Mouse (Mus musculus) yolk sac, embryonic 10.5 days (tissue): ENCODE measurements at regions not wholly inside any gene's neighbourhood (a gene's known extent, or its start where the extent isn't known, plus 50 kb on each side); places are given as distances from the start of the nearest gene placed in this dataset.

ENCODE experiments used
- DNase-seq: peaks from one replicate; pipeline ENCODE4 v3.0.0-alpha.2; 2017; ENCODE audit warnings: low spot score

DNA sequence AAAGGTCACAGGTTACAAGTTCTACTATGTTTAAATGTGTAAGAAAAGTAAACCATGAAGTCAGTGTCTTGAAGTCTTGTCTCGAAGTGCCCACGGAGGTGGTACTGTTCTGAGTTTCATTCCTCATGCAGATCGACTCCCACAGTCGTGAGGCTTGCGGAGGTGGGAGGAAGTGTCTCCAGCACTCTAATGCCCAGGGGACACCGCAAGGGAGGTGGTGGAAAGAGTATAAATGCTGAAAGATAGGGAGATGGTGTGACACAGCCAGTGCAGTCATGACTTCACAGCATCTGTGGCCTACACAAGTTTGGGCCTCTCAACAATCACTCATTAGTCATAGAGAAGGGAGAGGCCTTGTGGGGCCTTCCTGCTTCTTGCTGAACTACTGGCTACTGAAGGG is 112.8 kb upstream of the Adra1d start:
- DNase-seq: no peak

DNA sequence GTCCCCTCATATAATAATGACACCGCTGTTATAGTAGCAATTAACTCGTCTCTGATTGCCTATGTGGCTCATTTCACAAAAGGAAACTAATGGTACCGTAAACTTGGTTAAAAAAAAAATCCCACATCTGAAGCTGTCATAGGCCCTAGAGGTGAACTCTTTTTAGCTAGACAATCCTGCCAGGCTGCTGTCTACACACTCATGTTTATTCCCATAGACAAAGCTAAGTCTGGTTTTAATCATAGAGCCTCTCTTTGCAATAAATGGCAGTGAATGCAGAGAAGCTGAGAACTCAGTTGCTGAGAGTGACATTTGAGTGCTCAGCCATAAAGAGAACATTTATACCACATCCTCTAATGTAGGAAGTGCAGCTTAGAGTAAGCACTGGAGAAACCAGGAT is 111.3 kb upstream of the Adra1d start:
- no peak for DNase-seq

DNA sequence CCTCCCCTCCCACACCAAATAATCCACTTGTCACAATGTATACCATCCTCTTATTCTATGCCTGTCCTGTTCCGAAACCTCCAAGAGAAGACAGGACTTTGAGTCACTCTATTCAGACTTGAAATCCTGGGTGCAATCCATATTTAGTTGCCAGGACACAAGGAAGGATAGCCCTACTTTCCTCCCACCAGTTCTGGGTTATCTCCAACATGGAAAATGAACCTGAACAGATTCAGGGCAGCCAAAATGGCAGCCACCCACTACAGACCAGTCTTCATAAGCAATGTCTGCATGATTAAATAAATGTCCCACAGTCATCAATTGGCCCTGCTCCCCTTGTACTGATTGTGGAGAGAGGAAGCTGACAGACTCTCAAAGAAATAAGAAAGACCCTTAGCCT is 110.6 kb upstream of the Adra1d start:
- no peak for DNase-seq

DNA sequence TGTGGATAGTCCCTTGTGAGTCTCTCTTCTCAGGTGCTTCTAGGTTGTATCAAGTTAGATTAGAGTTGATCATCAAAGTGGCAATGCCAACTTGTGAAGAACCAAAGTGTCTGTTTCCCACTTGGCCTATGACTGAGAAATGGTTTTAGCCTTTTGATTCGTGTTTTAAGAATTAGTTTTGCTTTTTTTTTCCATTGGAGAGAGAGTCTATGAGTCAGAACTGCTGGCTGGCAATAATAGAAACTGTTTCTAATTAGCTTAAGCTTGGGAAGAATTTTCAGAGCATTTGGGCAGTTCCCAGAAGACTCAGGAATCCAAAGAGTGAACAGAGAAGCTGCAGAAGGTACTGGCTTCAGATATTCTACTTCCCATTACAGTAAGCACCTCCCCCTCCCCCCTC is 110.1 kb upstream of the Adra1d start:
- no peak for DNase-seq

DNA sequence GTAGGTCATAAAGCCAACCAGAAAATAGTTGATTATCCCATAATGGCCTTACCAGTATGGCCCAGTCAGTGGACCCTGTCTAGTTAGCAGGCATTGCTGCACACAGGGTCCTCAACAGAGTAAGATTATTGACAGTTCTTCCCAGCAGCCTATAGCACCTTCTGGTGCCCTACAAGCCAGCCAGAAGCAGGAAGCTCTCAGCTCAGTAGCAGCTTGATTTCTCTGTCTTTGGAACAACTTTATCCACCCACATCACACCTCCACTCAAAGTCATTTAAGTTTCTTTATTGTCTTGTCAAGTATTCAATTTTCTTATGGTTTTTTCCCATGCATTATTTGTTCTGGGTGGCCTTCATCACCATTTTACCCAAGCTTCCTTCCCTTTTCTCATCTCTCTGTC is 108.8 kb upstream of the Adra1d start:
- DNase-seq: no peak

DNA sequence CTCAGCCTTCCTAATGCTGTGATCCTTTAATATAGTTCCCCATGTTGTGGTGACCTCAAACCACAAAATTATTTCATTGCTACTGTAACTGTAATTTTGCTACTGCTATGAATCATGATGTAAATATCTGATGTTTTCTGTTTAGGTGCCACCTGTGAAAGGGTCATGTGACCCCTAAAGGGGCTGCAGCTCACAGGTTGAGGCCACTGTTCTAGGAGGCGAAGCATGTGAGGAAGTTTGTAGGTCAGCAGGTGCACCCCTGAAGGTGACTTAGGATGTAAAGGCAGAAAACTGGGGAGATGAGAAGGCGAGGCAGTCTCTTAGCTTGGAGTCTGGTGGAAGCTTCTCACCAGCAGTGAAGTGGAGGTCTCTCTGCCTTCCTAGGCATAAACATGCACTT is 105.8 kb upstream of the Adra1d start:
- DNase-seq: no peak

DNA sequence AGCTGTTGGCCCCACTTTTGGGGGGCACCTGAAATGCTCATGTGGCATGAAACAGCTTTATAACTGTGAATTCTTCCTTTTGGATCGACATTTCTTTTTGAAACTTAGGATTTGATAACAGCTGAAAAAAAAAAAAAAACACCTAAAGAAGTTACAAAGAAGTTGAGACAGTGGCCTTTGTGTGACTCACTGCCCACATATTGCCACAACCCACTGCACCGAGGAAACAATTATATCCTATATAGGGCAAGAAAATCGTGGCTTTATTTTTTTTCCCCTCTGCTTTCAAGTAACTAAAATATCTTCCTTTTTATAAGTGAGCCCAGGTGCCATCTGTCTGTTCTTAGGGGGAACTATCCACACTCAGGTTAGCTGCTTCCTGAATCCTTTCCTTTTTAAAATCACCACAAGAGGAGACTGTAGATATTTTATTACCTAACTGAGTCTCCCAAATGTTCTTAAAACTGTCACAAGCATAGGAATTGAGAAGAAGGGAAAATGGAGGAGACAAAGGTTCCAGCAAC is 104.8 kb upstream of the Adra1d start:
- no peak for DNase-seq

DNA sequence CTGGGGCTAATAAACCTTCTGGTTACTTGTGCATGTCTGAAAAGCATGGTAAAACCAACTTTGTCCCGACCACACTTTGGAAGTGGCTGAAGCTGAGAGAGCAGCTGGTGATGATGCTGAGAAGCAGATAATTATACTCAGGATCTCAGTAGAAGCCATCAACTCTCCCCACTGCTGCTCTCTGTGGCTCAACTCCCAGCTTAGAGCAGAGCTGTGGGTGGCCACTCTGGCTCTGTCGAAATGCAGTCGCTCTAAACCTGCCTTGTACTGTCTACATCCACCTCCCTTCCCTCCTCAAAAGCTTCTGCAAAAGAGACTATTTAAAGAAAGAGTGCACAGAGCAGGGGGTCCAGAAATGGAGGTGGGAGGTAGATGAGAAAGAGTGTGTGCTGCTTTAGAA is 102.5 kb upstream of the Adra1d start:
- DNase-seq: no peak

DNA sequence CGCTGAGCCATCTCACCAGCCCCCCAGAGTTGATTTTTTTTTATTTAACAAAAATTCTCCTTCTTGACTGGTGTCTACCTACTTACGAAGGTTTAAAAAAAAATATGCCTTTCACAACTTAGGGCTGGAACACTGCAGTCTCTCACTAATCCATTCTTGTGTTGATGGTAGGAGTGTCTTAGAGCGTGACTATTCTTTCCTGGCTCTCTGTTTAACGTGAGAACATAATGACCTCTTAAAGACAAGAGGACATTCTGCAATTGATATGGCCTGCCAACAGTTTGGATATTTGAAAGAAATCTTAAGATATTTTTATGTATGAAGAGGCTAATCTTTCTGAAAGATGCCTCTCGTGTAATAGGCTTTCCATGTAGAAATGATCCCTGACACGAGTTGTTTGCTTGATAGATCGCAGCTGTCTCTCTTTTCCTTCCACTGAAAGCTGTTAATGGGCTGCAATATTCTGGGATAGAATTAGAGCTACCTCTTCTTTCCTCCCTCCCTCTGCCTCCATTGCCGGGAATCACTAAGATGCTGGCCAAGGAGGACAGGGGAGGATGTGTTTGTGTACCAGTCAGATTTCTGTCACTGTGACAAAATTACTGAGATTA is 101.2 kb upstream of the Adra1d start:
- no peak for DNase-seq

DNA sequence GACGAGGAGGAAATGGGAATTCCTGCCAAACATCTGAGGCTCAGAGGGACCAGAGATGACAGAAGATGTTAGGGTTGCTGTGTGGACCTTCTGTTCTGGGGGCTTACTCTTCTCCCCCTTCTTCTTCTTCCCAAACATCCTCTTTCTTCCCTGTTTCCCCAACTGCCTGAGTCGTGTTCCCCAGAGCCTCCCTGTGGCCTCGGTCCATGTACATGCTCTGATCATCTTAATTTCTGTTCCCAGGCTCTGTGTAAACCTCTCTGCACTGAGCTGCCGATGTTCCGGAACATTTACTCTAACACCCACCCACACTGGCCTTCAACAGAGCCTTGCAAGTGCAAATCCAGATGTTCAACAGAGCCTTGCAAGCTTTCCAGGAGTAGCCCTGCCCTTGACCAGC is 90.1 kb upstream of the Adra1d start:
- DNase-seq: no peak

DNA sequence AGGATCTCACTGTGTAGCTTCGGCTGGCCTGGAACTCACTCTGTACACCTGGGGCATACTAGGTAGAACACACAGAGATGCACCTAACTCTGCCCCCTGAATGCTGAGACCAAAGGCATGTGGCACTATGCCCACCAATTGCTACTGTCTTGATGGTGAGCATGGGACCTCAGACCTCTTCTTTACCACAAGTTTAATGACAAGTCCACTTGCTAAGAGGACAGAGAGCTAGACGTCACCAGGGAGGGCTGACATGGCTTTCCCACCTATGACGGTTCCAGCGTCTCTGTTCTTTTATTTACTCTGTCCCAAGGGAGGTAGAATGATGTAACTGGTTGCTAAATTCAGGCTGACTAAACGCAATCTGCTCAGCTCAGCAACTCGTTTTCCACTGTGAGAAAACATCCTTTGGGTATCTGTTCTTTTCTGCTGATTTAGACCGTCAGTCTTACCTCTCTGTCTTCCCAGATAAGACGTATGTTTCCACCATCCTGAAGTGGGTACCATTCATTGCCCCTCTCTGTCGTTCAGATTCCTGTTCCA is 88.6 kb upstream of the Adra1d start:
- DNase-seq: no peak

DNA sequence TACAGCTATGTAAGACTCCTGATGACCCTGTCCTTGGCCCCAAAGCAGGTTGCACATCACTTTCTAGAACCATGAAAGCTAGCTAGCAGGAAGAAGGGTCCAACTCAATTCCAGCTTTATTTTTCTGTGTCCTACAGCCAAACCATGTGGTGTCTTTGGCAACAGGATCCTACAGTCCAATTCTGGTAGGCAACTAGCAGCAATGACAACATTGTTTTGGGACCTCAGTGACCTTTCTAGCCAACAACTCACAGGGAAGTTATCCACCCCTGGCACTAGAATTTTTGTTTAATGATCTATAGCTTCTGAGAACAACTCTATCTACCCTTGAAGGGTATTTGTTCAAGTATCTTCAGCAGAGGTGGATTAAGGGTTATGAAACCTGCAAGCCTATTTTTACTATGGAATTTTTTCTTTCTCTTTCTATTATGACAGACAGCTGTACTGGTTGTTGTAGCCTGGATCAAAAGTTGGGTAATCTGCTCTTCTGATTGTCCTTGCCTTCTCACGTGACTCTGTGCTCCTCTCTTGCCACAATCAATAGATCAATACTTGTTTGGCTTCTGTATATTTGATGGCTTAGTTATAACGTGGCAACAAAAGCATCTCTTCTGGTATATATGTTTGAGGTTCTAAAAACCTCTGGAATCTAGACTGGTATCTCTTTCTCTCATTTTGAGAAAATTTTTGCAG is 82.2 kb upstream of the Adra1d start:
- DNase-seq: no peak

DNA sequence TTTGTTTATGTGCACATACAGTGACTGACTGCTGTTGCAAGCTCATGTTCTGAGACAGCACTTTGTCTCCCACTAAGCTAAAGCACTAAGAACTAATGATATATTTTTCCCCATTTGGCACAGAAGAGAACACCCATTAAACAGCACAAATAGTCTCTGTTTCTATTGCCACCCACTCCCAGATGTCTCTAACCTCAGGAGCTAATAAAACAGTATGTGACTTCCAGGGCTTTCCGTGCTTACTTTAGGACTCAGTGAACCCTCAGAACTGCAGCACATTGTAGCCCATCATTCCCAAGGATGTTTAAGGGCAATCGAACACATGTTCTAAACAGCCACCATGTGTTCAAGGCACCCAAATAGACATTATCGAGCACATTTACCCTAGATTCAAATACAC is 80.4 kb upstream of the Adra1d start:
- DNase-seq: no peak

DNA sequence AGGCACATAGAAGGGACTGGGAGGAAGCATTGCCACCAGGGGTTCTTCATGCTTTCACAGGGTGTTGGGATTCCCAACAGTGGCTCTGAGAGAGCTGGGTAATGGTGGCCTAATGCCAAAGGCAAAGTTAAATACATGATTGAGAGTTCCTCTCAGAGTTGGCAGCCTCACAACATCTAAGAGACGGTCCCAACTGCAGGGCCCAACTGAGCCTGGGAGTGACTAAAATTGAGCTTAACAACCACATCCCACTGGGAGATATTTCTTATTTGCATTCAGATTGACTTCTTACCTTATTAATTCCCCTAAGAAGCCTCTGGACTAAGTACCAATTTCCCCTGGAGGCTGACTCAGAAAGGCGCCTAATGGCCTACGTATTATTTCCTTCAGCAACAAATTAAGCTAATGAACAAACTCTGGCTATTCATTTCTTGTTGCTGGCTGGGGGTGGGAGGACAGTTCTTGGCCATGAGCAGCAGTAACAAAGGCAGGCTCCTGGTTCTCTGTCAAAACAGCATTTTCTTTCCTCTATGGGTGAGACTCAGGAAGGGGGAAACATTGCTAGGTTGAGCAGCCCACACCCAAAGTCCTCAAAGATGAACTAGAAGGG is 77.0 kb upstream of the Adra1d start:
- no peak for DNase-seq

DNA sequence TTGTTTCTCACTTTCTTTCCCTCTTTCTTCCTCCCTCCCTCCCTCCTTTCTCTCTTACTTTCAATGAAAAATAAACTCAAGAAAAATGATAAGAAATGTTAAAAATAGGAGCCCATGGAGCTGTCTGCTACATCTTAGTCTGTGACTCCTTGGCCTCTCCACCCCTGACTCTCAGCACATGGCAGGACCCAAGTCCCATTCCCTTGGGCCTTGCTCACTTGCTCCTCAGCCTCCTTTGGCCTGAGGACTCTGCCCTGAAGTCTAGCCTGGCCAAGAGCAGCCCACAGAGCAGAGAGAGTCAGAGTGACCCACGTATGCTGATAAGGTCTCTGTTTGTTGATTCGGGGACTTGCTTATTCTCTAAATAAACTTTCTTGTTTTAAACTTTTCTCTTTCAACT is 73.7 kb upstream of the Adra1d start:
- DNase-seq: no peak

DNA sequence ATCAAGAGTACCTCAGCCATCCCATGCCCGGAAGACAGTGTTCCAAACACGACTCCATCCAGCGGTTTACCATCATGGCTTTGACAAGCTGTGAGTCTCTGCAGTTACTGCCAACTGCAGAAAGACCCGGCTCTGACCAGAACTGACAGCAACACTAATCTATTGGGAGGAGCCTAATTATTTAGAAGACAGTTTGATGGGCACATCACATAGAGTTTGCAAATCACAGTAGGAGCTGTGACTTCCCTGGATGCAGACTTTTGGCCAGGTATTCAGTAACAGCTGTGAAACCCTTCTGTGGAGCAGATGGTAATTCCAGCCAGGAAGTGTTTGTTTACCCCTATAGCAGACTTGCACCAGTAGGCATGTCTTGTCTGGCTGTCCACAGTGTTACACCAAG is 55.8 kb upstream of the Adra1d start:
- DNase-seq: peak; percentile 9

DNA sequence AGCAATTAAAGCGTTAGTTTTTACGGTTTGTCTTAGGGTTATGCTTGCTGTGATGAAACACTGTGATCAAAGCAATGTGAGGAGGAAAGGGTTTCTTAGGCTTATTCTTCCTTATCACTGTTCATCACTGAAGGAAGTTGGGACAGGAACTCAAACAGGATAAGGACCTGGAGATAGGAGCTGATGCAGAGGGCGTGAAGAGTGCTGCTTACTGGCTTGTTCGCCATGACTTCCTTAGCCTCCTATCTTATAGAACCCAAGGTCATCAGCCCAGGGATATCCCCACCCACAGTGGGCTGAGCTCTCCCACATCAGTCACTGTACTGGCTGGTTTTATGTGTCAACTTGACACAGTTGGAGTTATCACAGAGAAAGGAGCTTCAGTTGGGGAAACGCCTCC is 50.4 kb upstream of the Adra1d start:
- DNase-seq: no peak
